Mouse (Mus musculus) erythroblast, adult 5-6 weeks (primary cell): ENCODE measurements at regions not wholly inside any gene's neighbourhood (a gene's known extent, or its start where the extent isn't known, plus 50 kb on each side); places are given as distances from the start of the nearest gene placed in this dataset.

Experiments used
- ATAC-seq: replicated peaks from 2 replicates; pipeline ENCODE4 v1.8.0; 2016; ENCODE audit warnings: moderate number of reproducible peaks, mild to moderate bottlenecking, moderate TSS enrichment, inconsistent platforms; ENCODE audit not compliant: poor library complexity, low FRiP score, severe bottlenecking

GRCm38 (mm10) chr7:117320552-117320951, 60.2 kb upstream of the Xylt1 start:
- no peak for ATAC-seq
